Mouse (Mus musculus) urinary bladder, postnatal 10 days (tissue): ENCODE results near the gene Syne2.
A peak's percentile ranks its signal among the peaks of the same experiment; 100 is the strongest.
"Not testable (repeated sequence)": the region's sequence is repeated elsewhere in the genome, so short reads cannot be mapped to it uniquely, and the experiment has no call there.

ENCODE experiments used
- DNase-seq: peaks from one replicate; pipeline ENCODE4 v3.0.0; 2022; ENCODE audit warnings: low spot score

Syne2 gene

GRCm38 (mm10) chr12:75817959-75818452 is at the start of gene Syne2:
TSS of gene Syne2 (plus strand) at chr12:75818134.
- peak; percentile 40 for DNase-seq

DNA sequence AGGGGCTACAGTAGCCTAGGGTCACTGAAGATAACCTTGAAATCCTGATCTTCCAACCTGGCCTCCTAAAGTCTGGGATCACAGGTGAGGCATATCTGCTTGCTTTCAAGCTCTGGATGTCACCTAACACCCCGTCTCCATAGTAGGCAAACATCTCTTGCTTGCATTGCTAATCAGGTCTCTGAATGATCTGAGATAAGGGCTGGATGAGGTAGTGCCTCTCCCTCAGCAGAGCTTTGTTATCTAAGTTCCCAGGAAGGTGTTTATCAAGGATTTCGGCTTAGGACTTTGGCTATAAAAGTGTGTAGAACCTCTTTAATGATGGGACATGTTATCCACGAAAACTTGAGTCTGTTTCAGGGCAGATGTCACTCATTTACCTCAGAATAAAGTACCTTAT is 46.5 kb upstream of the Syne2 start:
- DNase-seq: no peak

GRCm38 (mm10) chr12:75772424-75773034 is 45.4 kb upstream of the Syne2 start:
- DNase-seq: peak; percentile 45

- no peak for DNase-seq
Observed at GRCm38 (mm10) chr12:75781445-75781844, 36.5 kb upstream of the Syne2 start.

GRCm38 (mm10) chr12:75781995-75782394 is 35.9 kb upstream of the Syne2 start:
- DNase-seq: no peak

DNA sequence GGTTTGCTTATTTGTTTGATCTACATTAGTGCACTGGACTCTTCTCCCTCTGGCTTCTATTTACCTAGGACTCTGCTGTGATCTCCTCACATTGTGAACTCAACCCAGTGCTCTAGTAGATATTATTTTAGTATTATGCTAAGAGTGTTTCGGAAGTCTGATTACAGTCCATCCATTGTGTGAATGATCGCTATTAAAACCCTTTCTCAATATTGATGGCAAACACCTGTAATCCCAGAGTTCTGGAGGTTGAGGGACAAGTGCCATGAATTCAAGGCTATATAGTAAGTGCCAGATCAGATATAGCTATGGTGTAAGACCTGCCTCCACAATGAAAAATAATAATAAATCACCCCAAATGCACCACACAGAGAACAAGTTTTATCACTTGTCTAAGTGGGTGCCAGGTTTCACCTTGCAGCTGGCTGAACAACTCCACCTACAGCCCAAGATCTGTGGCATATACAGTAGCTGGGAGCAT is 33.6 kb upstream of the Syne2 start:
- no peak for DNase-seq

- not testable (repeated sequence) for DNase-seq
Observed at GRCm38 (mm10) chr12:75786681-75787080, 31.3 kb upstream of the Syne2 start.

GRCm38 (mm10) chr12:75789451-75789850 is 28.5 kb upstream of the Syne2 start:
- no peak for DNase-seq

DNA sequence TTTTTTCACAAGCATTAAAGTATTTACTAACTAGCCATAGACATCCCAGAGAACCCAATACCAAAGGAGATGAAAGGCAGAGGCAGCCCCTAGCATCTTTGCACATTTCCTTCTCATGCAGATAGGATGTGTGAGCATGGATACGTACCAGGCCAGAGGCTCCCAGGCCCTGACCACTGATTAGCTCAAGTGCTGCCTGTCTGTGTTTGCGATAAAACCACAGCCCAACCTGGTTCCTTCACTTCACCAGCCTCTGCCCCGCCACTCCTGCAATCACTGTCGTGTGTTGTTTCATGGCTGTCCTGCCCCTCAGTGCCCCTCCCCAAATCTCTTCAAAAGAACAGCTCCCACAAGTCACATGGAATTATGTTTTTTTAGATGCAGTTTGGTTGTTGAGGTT is 23.4 kb upstream of the Syne2 start:
- DNase-seq: no peak

GRCm38 (mm10) chr12:75796510-75796909 is 21.4 kb upstream of the Syne2 start:
- DNase-seq: no peak

DNA sequence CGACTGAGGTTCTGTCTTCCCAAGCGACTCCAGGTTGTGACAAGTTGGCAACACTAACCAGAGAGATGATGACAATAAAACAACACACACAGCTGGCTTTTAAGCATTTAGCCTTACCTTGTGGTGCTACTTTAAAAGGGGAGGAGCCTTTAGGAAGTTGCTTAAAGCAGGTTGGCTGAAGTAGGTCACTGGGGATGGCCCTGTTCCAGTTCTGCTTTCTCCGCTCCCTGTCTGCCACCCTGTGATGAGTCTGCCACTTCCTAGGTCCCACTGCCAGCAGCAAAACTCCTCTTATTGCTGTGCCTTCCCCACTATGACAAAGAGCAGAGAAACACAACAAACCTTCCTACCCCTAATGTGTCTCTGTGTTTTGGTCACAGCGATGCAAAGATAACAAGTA is 11.7 kb upstream of the Syne2 start:
- DNase-seq: no peak

GRCm38 (mm10) chr12:75813766-75814165 is 4.2 kb upstream of the Syne2 start:
- no peak for DNase-seq

DNA sequence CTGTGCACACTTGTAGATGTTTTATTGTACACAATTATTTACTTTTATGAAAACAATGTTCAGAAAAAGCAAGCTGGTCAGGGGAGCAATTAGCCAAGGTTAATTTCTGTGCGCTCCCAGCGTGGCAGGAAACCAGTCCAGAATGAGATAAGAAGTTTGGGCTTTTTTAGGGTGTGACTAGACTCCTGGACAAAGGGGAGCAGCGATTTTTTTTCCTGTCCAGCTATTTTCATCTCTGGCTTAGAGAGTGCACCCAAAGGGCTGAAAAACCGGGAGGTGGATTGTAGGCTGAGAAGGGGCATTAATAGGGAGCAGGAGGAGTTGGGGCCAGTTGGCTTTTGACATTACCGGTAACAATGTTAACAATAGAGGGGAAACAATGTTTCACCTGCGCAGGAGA is 3.4 kb upstream of the Syne2 start:
- no peak for DNase-seq

GRCm38 (mm10) chr12:75816981-75817856 is 715 bp upstream of the Syne2 start:
- no peak for DNase-seq

DNA sequence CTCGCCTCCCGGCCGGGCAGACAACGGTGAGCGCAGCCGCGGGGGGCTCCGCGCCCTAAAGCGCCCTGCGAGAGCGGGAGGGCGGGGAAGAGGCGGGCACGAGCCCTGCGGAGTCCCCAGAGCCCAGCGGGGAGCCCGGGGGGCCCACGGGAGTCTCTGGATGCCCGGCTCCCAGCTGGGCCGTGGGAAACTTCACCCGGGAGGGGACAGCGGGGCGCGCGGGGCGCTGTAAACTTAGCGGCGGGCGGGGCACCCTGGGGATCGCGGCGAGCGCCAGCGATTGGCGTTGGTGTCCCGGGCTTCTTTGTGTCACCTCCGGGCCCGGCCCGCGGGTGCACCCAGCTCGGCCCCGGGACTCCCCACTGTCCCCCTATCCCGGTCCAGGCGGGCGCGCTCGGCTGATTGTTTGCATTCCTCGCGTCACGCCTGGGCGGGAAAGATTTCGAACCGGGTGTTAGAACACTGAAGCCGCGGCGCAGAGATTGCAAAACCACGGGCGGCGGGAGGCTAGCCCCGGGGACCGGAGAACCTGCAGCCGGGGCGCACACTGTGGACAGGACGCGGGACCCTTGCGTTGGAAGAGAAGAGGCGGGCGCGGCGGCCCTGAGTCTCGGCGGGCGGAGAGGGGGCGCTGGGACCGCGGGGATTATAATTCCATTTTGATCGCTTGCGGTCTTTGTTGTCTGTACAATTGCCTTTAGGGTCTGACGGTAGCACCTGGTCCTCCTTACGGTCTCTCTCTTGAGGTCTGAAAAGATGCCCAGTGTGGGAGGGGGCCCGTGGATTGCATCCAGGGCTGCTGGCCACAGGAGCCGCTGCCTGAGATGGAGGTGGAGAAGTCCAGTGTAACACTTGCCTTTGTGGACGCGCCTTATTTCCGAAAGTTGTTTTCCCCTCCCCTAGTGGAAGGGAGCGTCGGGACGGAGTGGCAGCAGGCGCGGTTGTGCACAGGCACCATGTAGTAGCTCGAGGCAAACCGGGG is 810 bp downstream of the Syne2 start:
- DNase-seq: no peak

DNA sequence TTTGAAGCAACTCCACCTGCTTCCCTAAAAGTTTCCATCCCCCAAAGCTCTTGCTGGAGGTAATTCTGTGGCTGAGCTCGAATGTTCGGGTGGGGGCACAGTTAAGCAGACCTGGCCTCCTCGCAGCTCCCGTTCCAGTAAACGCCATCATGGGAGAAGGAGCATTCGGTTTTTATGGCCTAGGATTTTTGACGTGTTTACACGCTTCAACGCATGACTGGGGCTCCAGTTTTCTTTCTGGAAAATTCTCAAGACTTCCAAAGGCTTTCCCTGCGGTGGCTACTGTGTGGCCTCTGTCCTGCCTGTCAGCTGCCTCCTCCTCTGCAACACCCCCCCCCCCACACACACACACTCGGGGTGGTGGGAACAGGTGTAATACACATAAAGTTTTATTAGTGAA is 1.5 kb downstream of the Syne2 start:
- DNase-seq: no peak

- no peak for DNase-seq
Observed at GRCm38 (mm10) chr12:75820216-75820615, 2.3 kb downstream of the Syne2 start.

DNA sequence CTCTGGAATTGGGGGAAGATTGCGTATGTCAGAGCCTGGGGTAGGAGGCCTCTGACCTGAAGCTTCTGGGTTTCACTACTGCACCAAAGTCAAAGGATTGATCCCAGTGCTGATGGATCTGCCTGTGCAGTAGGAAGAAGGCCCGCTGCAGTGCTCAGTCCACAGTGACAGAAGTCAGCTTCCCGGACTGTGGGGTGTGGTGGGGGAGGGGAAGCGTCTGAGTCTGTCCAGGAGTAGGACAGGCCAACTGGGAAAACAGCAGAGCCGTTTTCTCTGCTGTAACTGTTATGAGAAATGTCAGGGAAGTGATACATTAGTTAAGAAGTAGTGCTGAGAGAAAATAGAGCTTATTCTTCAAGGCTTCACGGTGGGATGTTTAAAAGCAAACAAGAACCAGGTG is 4.2 kb downstream of the Syne2 start:
- DNase-seq: no peak

DNA sequence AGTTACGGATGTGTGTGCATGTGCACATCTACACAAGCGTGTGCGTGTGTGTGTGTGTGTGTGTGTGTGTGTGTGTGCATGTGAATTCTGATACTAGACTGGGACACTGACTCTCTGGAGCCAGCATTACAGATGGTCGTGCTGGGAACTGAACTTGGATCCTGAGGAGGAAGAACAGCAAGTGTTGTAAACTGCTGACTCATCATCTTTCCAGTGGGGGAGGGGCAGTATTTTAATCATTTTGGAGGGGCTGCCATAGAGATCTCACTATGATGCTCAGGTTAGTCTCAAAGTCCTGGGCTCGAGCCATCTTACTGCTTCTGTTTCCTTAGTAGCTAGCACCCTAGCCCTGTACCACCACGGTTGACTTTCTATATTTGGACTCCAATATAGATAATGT is 5.5 kb downstream of the Syne2 start:
- DNase-seq: no peak

- DNase-seq: no peak
Observed at GRCm38 (mm10) chr12:75825458-75825857, 7.5 kb downstream of the Syne2 start.

- no peak for DNase-seq
Observed at GRCm38 (mm10) chr12:75826699-75827353, 8.9 kb downstream of the Syne2 start.

DNA sequence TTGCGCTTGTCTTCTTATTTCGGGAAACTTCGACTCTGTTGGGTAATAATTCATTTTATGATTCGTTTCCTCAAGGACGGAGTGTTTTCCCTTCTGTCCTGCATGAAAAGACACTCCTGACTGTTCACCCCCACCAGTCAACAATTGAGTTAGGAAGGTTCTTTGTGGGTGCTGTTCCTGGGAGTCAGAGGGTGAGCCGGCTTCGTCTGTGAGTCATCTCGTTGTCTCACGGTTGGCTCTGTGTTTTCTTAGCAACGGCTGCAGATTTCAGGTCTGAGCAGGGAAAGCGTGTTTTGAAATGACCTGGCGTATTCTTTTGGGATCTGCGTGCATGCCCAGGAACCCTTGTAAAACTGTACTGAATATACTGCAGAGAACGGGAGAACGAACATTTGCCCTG is 9.8 kb downstream of the Syne2 start:
- no peak for DNase-seq
